Mouse (Mus musculus) heart, postnatal 25 days (tissue): ENCODE results near the gene Ctrc. TPM values are rescaled to one million over a fixed set of nuclear protein-coding genes. Genes with fewer than 3 reads are reported as not detected.

ENCODE experiments used
- DNase-seq: peaks from one replicate; pipeline ENCODE4 v3.0.0; 2022; ENCODE audit warnings: low spot score
- intact Hi-C: fragments of 180-260 bp; cut with DNase I; formaldehyde crosslinking; loops from one replicate; pipeline ENCODE4 v1.15.1; 2025
- total RNA-seq, 2 experiments: library from RNA; stranded (reverse); gene quantifications; 2 replicates each; pipeline ENCODE4 v1.2.3; 2021

Ctrc gene
- total RNA-seq, 2 experiments from 2014 or later, result not detected

DNA sequence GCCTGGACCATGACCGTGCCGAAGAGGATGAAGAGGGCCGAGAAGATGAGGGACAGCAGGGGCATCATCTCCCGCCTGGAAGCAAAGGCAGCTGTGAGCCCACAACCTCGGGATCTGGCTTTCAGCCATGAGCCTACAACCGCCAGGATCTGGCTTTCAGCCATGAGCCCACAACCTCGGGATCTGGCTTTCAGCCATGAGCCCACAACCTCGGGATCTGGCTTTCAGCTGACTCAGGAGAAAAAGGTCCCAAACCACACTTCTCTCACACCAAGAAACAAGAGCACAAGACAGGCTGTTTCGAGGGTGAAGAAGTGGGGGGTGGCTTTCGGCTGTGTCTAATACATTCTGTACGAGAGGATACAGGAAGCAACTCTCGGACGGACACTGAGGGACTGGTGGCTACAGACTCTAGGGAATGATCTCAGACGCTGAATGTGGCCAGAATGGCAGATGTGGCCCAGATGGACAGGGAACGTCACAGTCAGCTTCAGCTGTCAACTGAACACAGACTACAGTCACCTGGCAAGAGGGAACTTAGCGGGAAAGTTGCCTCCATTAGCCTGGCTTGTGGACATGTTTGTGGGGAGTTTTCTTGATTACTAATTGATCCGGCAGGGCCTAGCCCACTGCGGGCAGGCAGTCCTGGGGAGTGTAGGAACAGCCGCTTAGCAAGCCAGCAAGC is 79.3 kb downstream of the Ctrc start:
- intact Hi-C loops, result no loop called here
- no peak for DNase-seq

DNA sequence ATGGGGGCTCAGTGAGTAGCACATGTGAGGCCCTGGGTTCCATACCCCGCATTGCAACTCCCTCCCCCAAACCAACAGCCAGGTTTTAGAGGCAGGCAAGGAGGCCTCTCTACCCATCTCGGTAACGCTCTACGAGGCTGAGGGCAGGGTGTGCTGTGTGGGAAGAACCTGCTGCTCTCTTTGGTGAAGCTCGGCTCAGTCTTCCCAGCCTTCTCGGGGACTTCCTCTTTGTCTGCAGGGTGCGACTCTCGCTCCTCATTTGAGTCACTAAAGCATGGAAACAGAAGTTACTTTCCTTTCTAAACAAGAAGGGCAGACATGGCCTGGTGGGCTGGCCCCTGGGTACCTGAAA is 79.9 kb downstream of the Ctrc start:
- intact Hi-C loops, result no loop called here
- DNase-seq, result no peak

DNA sequence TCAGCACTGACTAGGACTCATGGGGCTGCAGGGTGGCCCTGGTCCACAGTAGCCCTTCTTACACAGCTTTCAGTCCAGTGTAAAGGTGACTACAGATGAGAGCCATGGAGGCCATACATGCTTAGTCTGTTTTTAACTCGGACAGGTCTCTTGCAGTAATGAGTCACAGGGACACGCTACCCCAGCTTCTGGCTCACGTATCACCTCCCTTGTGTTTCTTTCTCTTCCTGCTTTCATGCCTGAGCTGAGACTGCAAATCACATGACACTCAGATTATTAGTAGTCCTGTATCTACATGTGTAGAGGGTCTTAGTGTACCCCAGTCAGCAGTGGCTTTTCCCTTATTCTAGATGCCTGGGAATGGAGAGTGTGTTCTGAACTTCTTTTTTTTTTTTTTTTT is 81.2 kb downstream of the Ctrc start:
- intact Hi-C loops, result no loop called here
- no peak for DNase-seq

Other genes starting within 250 kb of the Ctrc start
- gene Fblim1, start 240.3 kb downstream of the Ctrc start, total RNA-seq, result 100 to 1,000 TPM; 298 to 316 TPM
- 10 to 100 TPM; 21.2 to 28.9 TPM for gene Tmem82, start 227.7 kb downstream of the Ctrc start, total RNA-seq
- gene Slc25a34, start 222.5 kb downstream of the Ctrc start, total RNA-seq, result 100 to 1,000 TPM; 105 to 117 TPM
- 100 to 1,000 TPM in 1 of 2 experiments, 10 to 100 TPM in 1; 94.1 to 109 TPM for gene Plekhm2, start 181.5 kb downstream of the Ctrc start, total RNA-seq
- gene Rsc1a1, start 160.8 kb downstream of the Ctrc start, total RNA-seq, result not detected
- 10 to 100 TPM; 28.4 to 34.4 TPM for gene Ddi2, start 122.9 kb downstream of the Ctrc start, total RNA-seq
- under 1 TPM; 0.36 to 0.56 TPM for gene Agmat, start 99.7 kb downstream of the Ctrc start, total RNA-seq
- 10 to 100 TPM; 17.7 to 22.9 TPM for gene Dnajc16, start 55.4 kb downstream of the Ctrc start, total RNA-seq
- gene Casp9, start 52.7 kb downstream of the Ctrc start, total RNA-seq, result 1 to 10 TPM; 7.9 to 8.6 TPM
- gene Cela2a, start 20.2 kb downstream of the Ctrc start, total RNA-seq, result not detected
- gene Efhd2, start 28.6 kb upstream of the Ctrc start, total RNA-seq, result 10 to 100 TPM; 16.4 to 21.6 TPM
- under 1 TPM; 0.05 to 0.31 TPM for gene Fhad1, start 168.7 kb upstream of the Ctrc start, total RNA-seq
- gene Tmem51, start 237.9 kb upstream of the Ctrc start, total RNA-seq, result 1 to 10 TPM; 7.3 to 8.6 TPM